Mouse (Mus musculus): Measurements from ENCODE around the gene Plb1.

GRCm38 (mm10) chr5:32352845-32353244, 120.3 kb downstream of the Plb1 start:
- TF ChIP-seq CTCF (IDR thresholded peaks at IDR 0.05; ENCODE audit: control insufficient read depth, insufficient read depth, insufficient read length) (no peak), USF1 (IDR thresholded peaks at IDR 0.05; ENCODE audit: low read depth) (no peak), MYOD1 (IDR thresholded peaks at IDR 0.05; ENCODE audit: control insufficient read depth, insufficient read length, low read depth) (no peak), CEBPB (IDR thresholded peaks at IDR 0.05; ENCODE audit: low read depth) (no peak)

All from C2C12 (cell line).